Comparison of ENCODE assay signal across 10 mouse cellular contexts in genomic region chr11:17663893-17664292, GRCm38 (mm10).
DNase-seq lines count a peak whose midpoint lies in the region; ATAC-seq and TF ChIP-seq lines count a peak whose summit lies in the region.
"Had no signal": no experiment of that assay in that cellular context is flagged by ENCODE, and none has a peak within 500 bp of the region (broad histone marks: within the 10 kb centered on the region; RNA-seq: fewer than 3 reads in every experiment).

No protein-coding gene starts in this region.

- peak; percentile 63; the same call in 1 of the 2 replicates for ATAC-seq in limb, embryonic 12.5 days (ENCODE audit: insufficient number of reproducible peaks, insufficient read depth, low FRiP score, low TSS enrichment, low read depth)
- ATAC-seq in liver, embryonic 11.5 days (replicated peaks; ENCODE audit: low FRiP score) = no peak

- no peak for TF ChIP-seq CTCF in cerebellum, adult 2 months (IDR thresholded peaks at IDR 0.05; ENCODE audit: borderline replicate concordance, insufficient read depth, low read depth, low read length)
- TF ChIP-seq CTCF in layer of hippocampus, adult 2 months (conservative IDR thresholded peaks at IDR 0.05) = no peak

- 41% methylated on average over 5 of the region's 5 CpGs for WGBS in limb, embryonic 12.5 days
- 91% methylated on average over 5 of the region's 5 CpGs for WGBS in limb, embryonic 10.5 days
- WGBS in cerebellum, adult 2 months = 6% methylated on average over 5 of the region's 5 CpGs
- WGBS in liver, embryonic 11.5 days = 82% methylated on average over 5 of the region's 5 CpGs

- H3K4me1 ChIP-seq in limb, embryonic 12.5 days (replicated peaks) = peaks cover 21% of the 10 kb centered on the region; the same call in 1 of the 2 replicates
- 0 out of 2 replicates have a peak, but pooled peaks cover 7% of the 10 kb centered on the region for H3K4me1 ChIP-seq in limb, embryonic 10.5 days
- no peaks in the 10 kb centered on the region; the same call in 1 of the 2 replicates for H3K4me1 ChIP-seq in cerebellum, adult 2 months (ENCODE audit: control insufficient read depth, insufficient read depth, low read length)
- no peaks in the 10 kb centered on the region for H3K4me1 ChIP-seq in liver, embryonic 11.5 days (replicated peaks; ENCODE audit: control insufficient read depth, insufficient read depth, low read length)
- H3K4me1 ChIP-seq: liver, embryonic 15.5 days; neural tube, embryonic 12.5 days had no signal

- H3K27me3 ChIP-seq in limb, embryonic 12.5 days = peaks cover 9% of the 10 kb centered on the region
- peaks cover 5% of the 10 kb centered on the region; the same call in 1 of the 2 replicates for H3K27me3 ChIP-seq in limb, embryonic 10.5 days (ENCODE audit: low read depth, poor library complexity, severe bottlenecking)
- no peaks in the 10 kb centered on the region for H3K27me3 ChIP-seq in cerebellum, adult 2 months (ENCODE audit: control insufficient read depth, insufficient read depth, low read length)
- H3K27me3 ChIP-seq in liver, embryonic 11.5 days (replicated peaks; ENCODE audit: control insufficient read depth, insufficient read depth, low read length) = no peaks in the 10 kb centered on the region
- H3K27me3 ChIP-seq: liver, embryonic 15.5 days; neural tube, embryonic 12.5 days had no signal

- H3K9ac ChIP-seq in limb, embryonic 12.5 days (replicated peaks) = no peak overlapping the region
- H3K9ac ChIP-seq in liver, embryonic 11.5 days (ENCODE audit: low read depth, low read length) = no peak overlapping the region
- H3K9ac ChIP-seq: liver, embryonic 15.5 days; neural tube, embryonic 12.5 days had no signal

- no peak for DNase-seq in limb, embryonic 10.5 days (ENCODE audit: low spot score)
- peak; percentile 75 to 86 for DNase-seq in cerebellum, adult 2 months
- peak; percentile 50 for DNase-seq in gastrocnemius, postnatal 10 days
- peak; percentile 13 for DNase-seq in ovary, adult 18-20 months (ENCODE audit: low spot score)
- DNase-seq in layer of hippocampus, adult 2 months (ENCODE audit: low spot score in 2 of 2) = no peak
- DNase-seq in liver = no peak
- no peak for DNase-seq in liver, embryonic 11.5 days (ENCODE audit: low spot score)

- no peak overlapping the region for H3K4me3 ChIP-seq in limb, embryonic 12.5 days (replicated peaks)
- H3K4me3 ChIP-seq in limb, embryonic 10.5 days = no peak overlapping the region
- H3K4me3 ChIP-seq in cerebellum, adult 2 months (replicated peaks; ENCODE audit: insufficient read depth, low read depth, low read length) = no peak overlapping the region
- H3K4me3 ChIP-seq in layer of hippocampus, adult 2 months = no peak overlapping the region
- H3K4me3 ChIP-seq in liver, embryonic 11.5 days (ENCODE audit: low read depth, low read length) = no peak overlapping the region
- H3K4me3 ChIP-seq: liver, embryonic 15.5 days; neural tube, embryonic 12.5 days had no signal

- H3K9me3 ChIP-seq in limb, embryonic 12.5 days = no peaks in the 10 kb centered on the region
- H3K9me3 ChIP-seq in limb, embryonic 10.5 days (replicated peaks) = no peaks in the 10 kb centered on the region
- H3K9me3 ChIP-seq in liver, embryonic 11.5 days (ENCODE audit: control insufficient read depth, low read length) = no peaks in the 10 kb centered on the region
- H3K9me3 ChIP-seq: liver, embryonic 15.5 days; neural tube, embryonic 12.5 days had no signal

- H3K4me2 ChIP-seq in limb, embryonic 12.5 days = no peak overlapping the region
- H3K4me2 ChIP-seq in liver, embryonic 11.5 days = no peak overlapping the region
- H3K4me2 ChIP-seq: liver, embryonic 15.5 days; neural tube, embryonic 12.5 days had no signal

- TF ChIP-seq POLR2A in cerebellum, adult 2 months (IDR thresholded peaks at IDR 0.05; ENCODE audit: borderline replicate concordance, insufficient read depth, low read length) = no peak

- no peak overlapping the region for H3K27ac ChIP-seq in limb, embryonic 12.5 days
- no peak overlapping the region for H3K27ac ChIP-seq in limb, embryonic 10.5 days
- H3K27ac ChIP-seq in cerebellum, adult 2 months (ENCODE audit: insufficient read depth, low read length) = no peak overlapping the region
- H3K27ac ChIP-seq in layer of hippocampus, adult 2 months = no peak overlapping the region
- no peak overlapping the region for H3K27ac ChIP-seq in liver, embryonic 11.5 days (ENCODE audit: low read depth, low read length)
- H3K27ac ChIP-seq: liver, embryonic 15.5 days; neural tube, embryonic 12.5 days had no signal

- H3K36me3 ChIP-seq in limb, embryonic 12.5 days = no peaks in the 10 kb centered on the region
- H3K36me3 ChIP-seq in limb, embryonic 10.5 days = no peaks in the 10 kb centered on the region
- H3K36me3 ChIP-seq in liver, embryonic 11.5 days (ENCODE audit: control insufficient read depth, insufficient read depth, low read length) = no peaks in the 10 kb centered on the region
- H3K36me3 ChIP-seq: liver, embryonic 15.5 days; neural tube, embryonic 12.5 days had no signal

Comparison
In these comparisons a context has a peak if more than half of its experiments do, and no peak if none do; other contexts are left out.
1. DNase-seq: peak in cerebellum, adult 2 months (2 of 2), gastrocnemius, postnatal 10 days (single experiment) and ovary, adult 18-20 months (single experiment); none in limb, embryonic 10.5 days (single experiment), layer of hippocampus, adult 2 months (0 of 2), liver (single experiment) and liver, embryonic 11.5 days (single experiment).